Mouse (Mus musculus): ENCODE data around the gene Cd48. TPM values are rescaled to one million over a fixed set of nuclear protein-coding genes. Genes with fewer than 3 reads are reported as not detected.

Gene Cd48
- total and polyA plus RNA-seq, 2 experiments = 2.4 to 5.3 TPM

GRCm38 (mm10) chr1:171646429-171646940, 35.3 kb upstream of the Cd48 start:
- H3K27me3 ChIP-seq (ENCODE audit: control insufficient read depth, insufficient read depth, low read length) = no peaks in the 10 kb centered on the region
- H3K4me3 ChIP-seq (ENCODE audit: insufficient read depth, low read depth, low read length) = no peak overlapping the region
- no peaks in the 10 kb centered on the region for H3K4me1 ChIP-seq (ENCODE audit: control insufficient read depth, insufficient read depth, low read length)
- no peaks in the 10 kb centered on the region for H3K79me2 ChIP-seq (ENCODE audit: control insufficient read depth, insufficient read depth, low read length)
- TF ChIP-seq POLR2A (IDR thresholded peaks at IDR 0.05; ENCODE audit: extremely low read depth, insufficient read depth, low read length) (no peak), CTCF (IDR thresholded peaks at IDR 0.05; ENCODE audit: low read depth, low read length) (no peak)
- peak; percentile 29 for DNase-seq (ENCODE audit: extremely low read depth, low read depth, low spot score)
- 56% methylated on average over 5 of the region's 5 CpGs for WGBS
- H3K36me3 ChIP-seq (ENCODE audit: control insufficient read depth, insufficient read depth, low read length) = no peaks in the 10 kb centered on the region
- peak overlapping the region; percentile 4; the same call in 1 of the 2 replicates for H3K27ac ChIP-seq (replicated peaks; ENCODE audit: insufficient read depth, low read depth, low read length)
- no peak overlapping the region for H3K9ac ChIP-seq (ENCODE audit: low read depth, low read length)

- no peak for DNase-seq (ENCODE audit: extremely low read depth, low read depth, low spot score)
- no peak for TF ChIP-seq CTCF (IDR thresholded peaks at IDR 0.05; ENCODE audit: low read depth, low read length)
- no peak for TF ChIP-seq POLR2A (IDR thresholded peaks at IDR 0.05; ENCODE audit: extremely low read depth, insufficient read depth, low read length)
- no peak overlapping the region for H3K4me3 ChIP-seq (ENCODE audit: insufficient read depth, low read depth, low read length)
- H3K36me3 ChIP-seq (ENCODE audit: control insufficient read depth, insufficient read depth, low read length) = no peaks in the 10 kb centered on the region
- H3K79me2 ChIP-seq (ENCODE audit: control insufficient read depth, insufficient read depth, low read length) = no peaks in the 10 kb centered on the region
- no peak overlapping the region for H3K27ac ChIP-seq (replicated peaks; ENCODE audit: insufficient read depth, low read depth, low read length)
- 79% methylated on average over 5 of the region's 5 CpGs for WGBS
- no peaks in the 10 kb centered on the region for H3K27me3 ChIP-seq (ENCODE audit: control insufficient read depth, insufficient read depth, low read length)
- no peak overlapping the region for H3K9ac ChIP-seq (ENCODE audit: low read depth, low read length)
- no peaks in the 10 kb centered on the region for H3K4me1 ChIP-seq (ENCODE audit: control insufficient read depth, insufficient read depth, low read length)
Observed at GRCm38 (mm10) chr1:171647716-171648115, 34.1 kb upstream of the Cd48 start.

GRCm38 (mm10) chr1:171648840-171649239, 33.0 kb upstream of the Cd48 start:
- WGBS = 74% methylated on average over 8 of the region's 8 CpGs
- DNase-seq (ENCODE audit: extremely low read depth, low read depth, low spot score) = no peak
- H3K36me3 ChIP-seq (ENCODE audit: control insufficient read depth, insufficient read depth, low read length) = no peaks in the 10 kb centered on the region
- H3K9ac ChIP-seq (ENCODE audit: low read depth, low read length) = no peak overlapping the region
- no peak for TF ChIP-seq POLR2A (IDR thresholded peaks at IDR 0.05; ENCODE audit: extremely low read depth, insufficient read depth, low read length)
- no peak for TF ChIP-seq CTCF (IDR thresholded peaks at IDR 0.05; ENCODE audit: low read depth, low read length)
- H3K4me1 ChIP-seq (ENCODE audit: control insufficient read depth, insufficient read depth, low read length) = no peaks in the 10 kb centered on the region
- H3K27me3 ChIP-seq (ENCODE audit: control insufficient read depth, insufficient read depth, low read length) = no peaks in the 10 kb centered on the region
- no peaks in the 10 kb centered on the region for H3K79me2 ChIP-seq (ENCODE audit: control insufficient read depth, insufficient read depth, low read length)
- H3K4me3 ChIP-seq (ENCODE audit: insufficient read depth, low read depth, low read length) = no peak overlapping the region
- no peak overlapping the region for H3K27ac ChIP-seq (replicated peaks; ENCODE audit: insufficient read depth, low read depth, low read length)

GRCm38 (mm10) chr1:171652734-171653133, 29.1 kb upstream of the Cd48 start, which contains the start of gene Slamf7:
Gene Slamf7, minus strand, starts transcription at chr1:171653035.
- TF ChIP-seq POLR2A (IDR thresholded peaks at IDR 0.05; ENCODE audit: extremely low read depth, insufficient read depth, low read length) (no peak), CTCF (IDR thresholded peaks at IDR 0.05; ENCODE audit: low read depth, low read length) (no peak)
- no peak within 1 kb of the TSS for H3K9ac ChIP-seq (ENCODE audit: low read depth, low read length)
- H3K27ac ChIP-seq (replicated peaks; ENCODE audit: insufficient read depth, low read depth, low read length) = no peak within 1 kb of the TSS
- WGBS = 89% methylated on average over 5 of the region's 5 CpGs
- no peaks in the 10 kb centered on the region; the same call in 1 of the 2 replicates for H3K27me3 ChIP-seq (ENCODE audit: control insufficient read depth, insufficient read depth, low read length)
- H3K79me2 ChIP-seq (ENCODE audit: control insufficient read depth, insufficient read depth, low read length) = no peaks in the 10 kb centered on the region
- H3K4me3 ChIP-seq (ENCODE audit: insufficient read depth, low read depth, low read length) = no peak within 1 kb of the TSS
- no peaks in the 10 kb centered on the region for H3K36me3 ChIP-seq (ENCODE audit: control insufficient read depth, insufficient read depth, low read length)
- H3K4me1 ChIP-seq (ENCODE audit: control insufficient read depth, insufficient read depth, low read length) = no peaks in the 10 kb centered on the region
- DNase-seq (ENCODE audit: extremely low read depth, low read depth, low spot score) = no peak

GRCm38 (mm10) chr1:171658561-171658991, 23.2 kb upstream of the Cd48 start:
- no peaks in the 10 kb centered on the region; the same call in 1 of the 2 replicates for H3K4me1 ChIP-seq (ENCODE audit: control insufficient read depth, insufficient read depth, low read length)
- H3K27ac ChIP-seq (replicated peaks; ENCODE audit: insufficient read depth, low read depth, low read length) = no peak overlapping the region
- no peaks in the 10 kb centered on the region for H3K36me3 ChIP-seq (ENCODE audit: control insufficient read depth, insufficient read depth, low read length)
- no peak overlapping the region for H3K9ac ChIP-seq (ENCODE audit: low read depth, low read length)
- DNase-seq (ENCODE audit: extremely low read depth, low read depth, low spot score) = no peak
- H3K27me3 ChIP-seq (ENCODE audit: control insufficient read depth, insufficient read depth, low read length) = no peaks in the 10 kb centered on the region; the same call in 1 of the 2 replicates
- H3K4me3 ChIP-seq (ENCODE audit: insufficient read depth, low read depth, low read length) = no peak overlapping the region
- no peak for TF ChIP-seq POLR2A (IDR thresholded peaks at IDR 0.05; ENCODE audit: extremely low read depth, insufficient read depth, low read length)
- TF ChIP-seq CTCF (IDR thresholded peaks at IDR 0.05; ENCODE audit: low read depth, low read length) = no peak
- WGBS = 61% methylated on average over 5 of the region's 5 CpGs
- no peaks in the 10 kb centered on the region for H3K79me2 ChIP-seq (ENCODE audit: control insufficient read depth, insufficient read depth, low read length)

- WGBS = 85% methylated on average over 1 of the region's 1 CpGs
- no peaks in the 10 kb centered on the region for H3K79me2 ChIP-seq (ENCODE audit: control insufficient read depth, insufficient read depth, low read length)
- H3K9ac ChIP-seq (ENCODE audit: low read depth, low read length) = no peak overlapping the region
- no peak overlapping the region for H3K4me3 ChIP-seq (ENCODE audit: insufficient read depth, low read depth, low read length)
- no peak for TF ChIP-seq CTCF (IDR thresholded peaks at IDR 0.05; ENCODE audit: low read depth, low read length)
- no peaks in the 10 kb centered on the region; the same call in 1 of the 2 replicates for H3K4me1 ChIP-seq (ENCODE audit: control insufficient read depth, insufficient read depth, low read length)
- no peaks in the 10 kb centered on the region for H3K27me3 ChIP-seq (ENCODE audit: control insufficient read depth, insufficient read depth, low read length)
- no peak overlapping the region for H3K27ac ChIP-seq (replicated peaks; ENCODE audit: insufficient read depth, low read depth, low read length)
- H3K36me3 ChIP-seq (ENCODE audit: control insufficient read depth, insufficient read depth, low read length) = no peaks in the 10 kb centered on the region
- DNase-seq (ENCODE audit: extremely low read depth, low read depth, low spot score) = no peak
Observed at GRCm38 (mm10) chr1:171660423-171660822, 21.4 kb upstream of the Cd48 start.

Measured in liver, adult 2 months (tissue).